In the genomic region with DNA sequence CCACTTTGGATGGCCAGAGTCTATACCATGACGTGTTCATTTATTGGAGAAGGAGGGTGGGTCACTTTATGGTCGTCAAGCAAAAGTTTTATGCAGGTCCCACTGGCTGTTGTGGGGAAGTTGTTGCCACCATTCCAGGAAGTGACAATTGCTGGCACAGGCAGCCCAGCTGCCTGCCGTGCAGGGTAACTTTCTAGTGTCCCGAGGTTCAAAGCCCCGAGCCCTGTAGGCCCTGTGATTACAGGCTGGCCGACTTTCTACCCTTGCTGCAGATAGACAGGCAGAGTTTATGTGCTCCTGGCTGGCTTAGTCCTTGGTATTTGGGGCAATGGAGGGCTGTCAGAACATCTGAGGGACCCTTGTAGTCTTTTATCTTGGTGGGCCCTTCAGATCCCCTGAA, we compare ENCODE assay signal across 9 mouse cellular contexts. TPM values are rescaled to one million over a fixed set of nuclear protein-coding genes. Genes with fewer than 3 reads are reported as not detected.
DNase-seq lines count a peak whose midpoint lies in the region; ATAC-seq and TF ChIP-seq lines count a peak whose summit lies in the region.
"Had no signal": no experiment of that assay in that cellular context is flagged by ENCODE, and none has a peak within 500 bp of the region (broad histone marks: within the 10 kb centered on the region; RNA-seq: fewer than 3 reads in every experiment).

No protein-coding gene starts in this region.

- peak overlapping the region; percentile 85 for H3K27ac ChIP-seq in lung, postnatal 0 days (ENCODE audit: low read length)
- H3K27ac ChIP-seq in limb, embryonic 14.5 days (replicated peaks; ENCODE audit: low read depth, low read length): 0 out of 2 replicates have a peak overlapping the region, but pooled peaks have one; percentile 82
- peak overlapping the region; percentile 45; the same call in 1 of the 2 replicates for H3K27ac ChIP-seq in stomach, embryonic 16.5 days (ENCODE audit: low read length)

- no peak overlapping the region for H3K9ac ChIP-seq in lung, postnatal 0 days (replicated peaks; ENCODE audit: low read depth)
- no peak overlapping the region for H3K9ac ChIP-seq in limb, embryonic 14.5 days (ENCODE audit: low read depth, low read length, severe bottlenecking)
- peak overlapping the region; percentile 43; the same call in 1 of the 2 replicates for H3K9ac ChIP-seq in stomach, embryonic 16.5 days (ENCODE audit: low read length)

- no peak for ATAC-seq in cerebellum, adult (ENCODE audit: insufficient number of reproducible peaks, low FRiP score, low TSS enrichment)
- no peak for ATAC-seq in lung, postnatal 0 days
- ATAC-seq in limb, embryonic 14.5 days (ENCODE audit: low FRiP score, low read depth): no peak
- ATAC-seq in stomach, embryonic 16.5 days (ENCODE audit: insufficient read depth, low FRiP score): no peak

- H3K9me3 ChIP-seq in lung, postnatal 0 days (ENCODE audit: low read length): no peaks in the 10 kb centered on the region
- H3K9me3 ChIP-seq in limb, embryonic 14.5 days (ENCODE audit: control insufficient read depth, low read length): no peaks in the 10 kb centered on the region
- H3K9me3 ChIP-seq in stomach, embryonic 16.5 days (replicated peaks; ENCODE audit: control insufficient read depth, low read length): no peaks in the 10 kb centered on the region
- H3K9me3 ChIP-seq: embryonic facial prominence, embryonic 13.5 days had no signal

- H3K4me1 ChIP-seq in lung, postnatal 0 days (ENCODE audit: insufficient read depth, low read depth, low read length): peaks cover 41% of the 10 kb centered on the region
- peaks cover 60% of the 10 kb centered on the region for H3K4me1 ChIP-seq in limb, embryonic 14.5 days (ENCODE audit: control insufficient read depth, insufficient read depth, low read length)
- peaks cover 73% of the 10 kb centered on the region for H3K4me1 ChIP-seq in stomach, embryonic 16.5 days (ENCODE audit: control insufficient read depth, insufficient read depth, low read length)

- TF ChIP-seq CTCF in lung, postnatal 0 days (IDR thresholded peaks at IDR 0.05): no peak

- H3K4me3 ChIP-seq in lung, postnatal 0 days (ENCODE audit: low read depth, low read length): no peak overlapping the region
- no peak overlapping the region for H3K4me3 ChIP-seq in limb, embryonic 14.5 days (replicated peaks; ENCODE audit: low read length)
- no peak overlapping the region for H3K4me3 ChIP-seq in stomach, embryonic 16.5 days (replicated peaks; ENCODE audit: low read length)
- H3K4me3 ChIP-seq: embryonic facial prominence, embryonic 13.5 days had no signal

- 47% methylated on average over 6 of the region's 6 CpGs for WGBS in lung, postnatal 0 days
- WGBS in limb, embryonic 14.5 days: 39% methylated on average over 6 of the region's 6 CpGs
- WGBS in stomach, embryonic 16.5 days: 55% methylated on average over 6 of the region's 6 CpGs

- no peaks in the 10 kb centered on the region for H3K36me3 ChIP-seq in lung, postnatal 0 days (ENCODE audit: insufficient read depth, low read length)
- 0 out of 2 replicates have a peak, but pooled peaks cover 2% of the 10 kb centered on the region for H3K36me3 ChIP-seq in limb, embryonic 14.5 days (ENCODE audit: control insufficient read depth, insufficient read depth, low read length)
- no peaks in the 10 kb centered on the region for H3K36me3 ChIP-seq in stomach, embryonic 16.5 days (ENCODE audit: control insufficient read depth, insufficient read depth, low read length)
- H3K36me3 ChIP-seq: embryonic facial prominence, embryonic 13.5 days had no signal

- no peak for TF ChIP-seq POLR2A in limb, embryonic 14.5 days (IDR thresholded peaks at IDR 0.05; ENCODE audit: borderline replicate concordance, extremely low read depth, insufficient read depth, insufficient read length)

- peak; percentile 43 for DNase-seq in cerebellum, adult 9-11 months
- DNase-seq in lung, postnatal 0 days (ENCODE audit: low spot score): no peak
- no peak for DNase-seq in lung, postnatal 36 days
- DNase-seq in limb, embryonic 14.5 days (ENCODE audit: low spot score): no peak
- DNase-seq in left cerebral cortex, adult 11 months (ENCODE audit: low spot score): no peak
- DNase-seq in layer of hippocampus, adult 9-11 months: no peak

- no peak for TF ChIP-seq EP300 in lung, postnatal 0 days (IDR thresholded peaks at IDR 0.05)

- peak overlapping the region; percentile 14; the same call in 1 of the 2 replicates for H3K4me2 ChIP-seq in lung, postnatal 0 days (replicated peaks; ENCODE audit: low read depth, low read length)
- no peak overlapping the region for H3K4me2 ChIP-seq in limb, embryonic 14.5 days (replicated peaks; ENCODE audit: low read depth, low read length, severe bottlenecking)
- 0 out of 2 replicates have a peak overlapping the region, but pooled peaks have one; percentile 17 for H3K4me2 ChIP-seq in stomach, embryonic 16.5 days (ENCODE audit: low read depth, low read length)

- H3K27me3 ChIP-seq in lung, postnatal 0 days (replicated peaks; ENCODE audit: insufficient read depth, low read length): no peaks in the 10 kb centered on the region
- H3K27me3 ChIP-seq in limb, embryonic 14.5 days (ENCODE audit: control insufficient read depth, insufficient read depth, low read length): no peaks in the 10 kb centered on the region
- H3K27me3 ChIP-seq in stomach, embryonic 16.5 days (ENCODE audit: control insufficient read depth, insufficient read depth, low read length): no peaks in the 10 kb centered on the region
- H3K27me3 ChIP-seq: embryonic facial prominence, embryonic 13.5 days had no signal

RNA-seq across cellular contexts. Expression of a gene that starts 23.5 kb away (rescaled TPM):
- polyA plus RNA-seq in lung, postnatal 0 days (2015; fragmentation: Nextera tagmentation; extraction: Ambion mirVana): not detected in 2 replicates
- 0.03 TPM in 1 of 2 replicates, not detected in the other for polyA plus RNA-seq in limb, embryonic 14.5 days (2012; rRNA removed)
- not detected in 2 replicates for polyA plus RNA-seq in limb, embryonic 14.5 days (2014; fragmentation: Nextera tagmentation; extraction: Ambion mirVana)
- polyA plus RNA-seq in stomach, embryonic 16.5 days (2015; fragmentation: Nextera tagmentation; extraction: Ambion mirVana): not detected in 2 replicates
- polyA plus RNA-seq: embryonic facial prominence, embryonic 13.5 days had no signal

RNA-seq across cellular contexts. Expression of a gene that starts 43.2 kb away (rescaled TPM):
- 13.4 and 19.7 TPM in 2 replicates for polyA plus RNA-seq in lung, postnatal 0 days (2015; fragmentation: Nextera tagmentation; extraction: Ambion mirVana)
- polyA plus RNA-seq in limb, embryonic 14.5 days (2012; rRNA removed): 21.9 and 25.6 TPM in 2 replicates
- 21.9 and 23.0 TPM in 2 replicates for polyA plus RNA-seq in limb, embryonic 14.5 days (2014; fragmentation: Nextera tagmentation; extraction: Ambion mirVana)
- polyA plus RNA-seq in stomach, embryonic 16.5 days (2015; fragmentation: Nextera tagmentation; extraction: Ambion mirVana): 35.9 and 38.0 TPM in 2 replicates

RNA-seq across cellular contexts. Expression of a gene that starts 49.1 kb away (rescaled TPM):
- polyA plus RNA-seq in lung, postnatal 0 days (2015; fragmentation: Nextera tagmentation; extraction: Ambion mirVana): 4.7 and 6.2 TPM in 2 replicates
- 8.8 and 9.9 TPM in 2 replicates for polyA plus RNA-seq in limb, embryonic 14.5 days (2012; rRNA removed)
- polyA plus RNA-seq in limb, embryonic 14.5 days (2014; fragmentation: Nextera tagmentation; extraction: Ambion mirVana): 5.8 and 5.9 TPM in 2 replicates
- polyA plus RNA-seq in stomach, embryonic 16.5 days (2015; fragmentation: Nextera tagmentation; extraction: Ambion mirVana): 1.8 and 2.4 TPM in 2 replicates
